Mouse (Mus musculus) hindlimb bud, embryonic 11.5 days (tissue): ENCODE results near the gene Cmss1.

ENCODE experiments used
- DNase-seq: peaks from one replicate; pipeline ENCODE4 v3.0.0-alpha.2; 2012; ENCODE audit warnings: low read depth, low spot score; ENCODE audit errors: extremely low spot score

Cmss1 gene

DNA sequence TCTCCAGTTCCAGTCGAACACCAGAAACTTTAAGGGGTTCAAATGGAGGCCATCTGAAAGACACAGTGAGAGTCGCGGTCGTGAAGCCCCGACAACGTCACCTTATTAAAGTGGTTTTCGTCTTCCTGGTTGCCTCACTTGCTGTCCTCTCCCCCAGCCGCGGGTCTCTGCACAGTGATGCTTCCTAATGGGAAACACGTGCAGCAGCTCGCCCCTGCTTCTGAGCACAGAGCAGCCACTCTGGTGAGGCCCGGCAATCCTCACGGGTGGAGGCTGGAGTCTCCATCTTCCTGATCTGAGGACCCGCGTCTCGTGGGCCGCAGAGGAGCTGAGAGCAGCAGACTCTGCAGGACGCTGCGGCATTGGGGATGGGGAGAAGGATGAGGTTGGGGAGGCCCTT is 302.9 kb downstream of the Cmss1 start:
- DNase-seq = no peak

DNA sequence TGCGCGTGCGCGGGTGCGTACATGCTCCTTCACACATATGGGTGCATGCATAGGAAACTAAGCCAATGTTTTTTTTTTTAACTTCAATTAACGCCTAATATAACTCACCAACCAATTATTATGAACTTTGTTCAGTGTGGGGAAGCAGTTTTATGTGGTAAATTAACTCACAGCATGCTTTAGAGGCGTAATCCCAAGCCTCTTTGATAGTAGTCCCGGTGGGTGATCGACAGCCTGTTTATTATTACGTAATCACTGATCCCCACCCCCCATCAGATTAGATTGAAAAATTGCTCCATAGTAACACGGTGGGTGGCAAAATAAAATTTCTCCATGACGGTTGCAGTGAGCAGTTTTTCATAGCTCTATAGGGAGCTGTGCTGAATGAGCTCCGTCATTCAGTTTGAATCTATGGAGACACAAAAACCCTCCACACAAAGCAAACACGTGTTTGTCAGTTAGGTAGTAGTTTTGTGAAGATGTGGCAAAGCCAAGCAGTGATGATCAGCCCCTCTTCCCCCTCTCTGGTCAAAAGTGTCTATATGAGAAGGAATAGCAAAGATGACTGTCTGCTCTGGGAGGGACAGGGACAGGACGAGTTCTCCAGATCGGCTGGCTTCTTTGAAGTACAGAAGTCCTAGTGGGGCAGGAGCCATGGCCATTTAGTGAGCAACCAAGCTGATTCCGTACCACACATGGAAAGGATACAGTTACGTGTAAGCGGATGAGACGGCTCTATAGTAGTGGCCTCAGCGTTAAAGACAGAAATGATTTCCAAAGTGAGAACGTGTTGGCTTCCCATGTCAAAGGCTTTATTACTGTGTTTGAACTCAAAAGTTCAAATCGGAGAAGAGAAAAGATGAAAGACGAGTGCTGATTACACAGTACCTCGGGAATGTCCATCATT is 303.6 kb downstream of the Cmss1 start:
- DNase-seq = no peak

GRCm38 (mm10) chr16:57301512-57302115 is 305.1 kb downstream of the Cmss1 start:
- no peak for DNase-seq

- no peak for DNase-seq
These were observed 311.3 kb downstream of the Cmss1 start for GRCm38 (mm10) chr16:57295216-57295934.

GRCm38 (mm10) chr16:57292765-57293164 is 313.9 kb downstream of the Cmss1 start, which contains the start of gene Tmem30c:
TSS of gene Tmem30c (minus strand) at chr16:57292865.
- no peak for DNase-seq

DNA sequence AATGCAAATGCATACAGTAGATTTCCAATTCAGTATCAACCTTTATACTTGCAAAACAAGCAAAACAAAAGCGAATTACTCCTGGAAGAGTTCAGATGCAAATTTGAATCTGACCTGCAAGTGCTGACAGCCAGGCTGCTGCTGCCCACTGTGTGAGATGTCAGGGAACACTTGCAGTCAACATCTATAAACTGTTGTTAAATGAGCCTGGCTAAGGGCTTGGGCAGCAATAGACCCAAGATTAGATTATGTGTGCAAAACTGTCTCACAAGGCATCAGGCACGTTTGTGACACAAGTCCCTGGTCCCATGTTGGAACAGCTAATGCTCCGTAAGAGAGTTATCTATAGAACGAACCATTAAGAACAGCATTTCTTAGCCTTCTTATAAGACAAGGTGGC is 314.4 kb downstream of the Cmss1 start:
- no peak for DNase-seq

- no peak for DNase-seq
These were observed 315.0 kb downstream of the Cmss1 start for GRCm38 (mm10) chr16:57291696-57292095.

GRCm38 (mm10) chr16:57281417-57281816 is 325.2 kb downstream of the Cmss1 start:
- DNase-seq = no peak

DNA sequence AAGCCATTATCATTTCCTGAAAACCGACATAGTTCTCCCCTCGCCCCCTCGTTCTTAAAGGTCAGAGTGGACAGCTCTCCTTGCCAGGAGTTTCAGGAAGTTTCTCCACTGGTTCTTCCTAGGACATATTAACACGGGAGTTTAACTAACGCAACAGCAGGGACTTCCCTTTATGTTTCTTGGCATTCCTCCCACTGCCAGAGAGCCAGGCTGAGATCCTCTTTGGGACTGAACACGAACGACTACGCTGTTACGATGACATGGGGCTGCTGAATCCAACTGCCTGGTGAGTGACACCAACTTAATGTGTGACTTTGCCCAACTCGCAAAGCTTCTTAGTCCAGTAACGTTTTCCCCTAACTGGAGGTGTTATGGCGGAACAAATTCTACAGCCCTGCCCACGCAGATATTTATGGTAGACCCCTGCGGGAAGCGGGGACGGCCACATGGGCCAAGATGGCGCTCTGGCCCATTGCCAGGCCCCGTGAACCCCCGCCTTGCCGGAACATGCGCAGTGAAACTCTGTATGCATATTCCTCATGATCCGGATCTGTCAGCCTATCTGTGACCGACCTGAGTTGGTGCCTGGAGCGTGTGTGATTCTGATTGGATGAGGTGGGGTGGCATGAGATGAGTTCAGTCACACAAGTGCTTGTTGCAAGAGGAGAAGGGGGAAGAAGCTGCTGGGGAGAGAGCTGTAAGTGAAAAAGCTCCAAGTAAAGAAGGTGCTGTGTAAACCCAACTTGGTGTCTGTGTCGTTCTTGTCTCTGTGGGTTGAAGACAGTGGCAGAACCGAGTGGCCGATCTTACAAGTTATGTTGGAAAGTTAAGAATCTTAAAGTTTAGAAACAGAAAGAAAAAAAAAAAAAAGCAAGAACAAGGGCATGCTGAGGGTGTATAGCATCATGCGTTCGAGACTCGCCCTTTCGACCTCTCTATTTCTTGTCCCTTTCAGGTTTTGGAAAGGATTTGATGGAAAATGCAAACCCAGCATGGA is 326.1 kb downstream of the Cmss1 start:
- no peak for DNase-seq

GRCm38 (mm10) chr16:57278976-57279626 is 327.6 kb downstream of the Cmss1 start:
- DNase-seq = no peak

DNA sequence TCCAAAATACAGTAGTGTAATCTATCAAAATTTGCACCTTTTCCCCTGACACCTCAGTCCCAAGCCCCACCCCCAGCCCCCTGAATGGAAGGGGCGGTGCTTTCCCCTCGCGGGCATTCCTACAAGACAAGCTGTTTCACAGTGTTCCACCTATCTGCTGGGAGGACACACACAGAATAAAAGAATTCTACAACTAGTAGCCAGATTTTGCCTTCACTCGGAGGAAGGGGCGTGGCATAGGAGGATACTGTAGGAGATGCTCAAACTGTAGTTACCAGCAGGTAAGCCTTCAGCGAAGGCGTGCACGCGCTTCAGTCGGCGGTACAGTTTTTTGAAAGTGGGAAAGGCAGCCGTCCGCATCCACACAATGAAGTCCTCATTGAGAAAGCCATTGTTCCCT is 336.9 kb downstream of the Cmss1 start:
- DNase-seq = no peak

DNA sequence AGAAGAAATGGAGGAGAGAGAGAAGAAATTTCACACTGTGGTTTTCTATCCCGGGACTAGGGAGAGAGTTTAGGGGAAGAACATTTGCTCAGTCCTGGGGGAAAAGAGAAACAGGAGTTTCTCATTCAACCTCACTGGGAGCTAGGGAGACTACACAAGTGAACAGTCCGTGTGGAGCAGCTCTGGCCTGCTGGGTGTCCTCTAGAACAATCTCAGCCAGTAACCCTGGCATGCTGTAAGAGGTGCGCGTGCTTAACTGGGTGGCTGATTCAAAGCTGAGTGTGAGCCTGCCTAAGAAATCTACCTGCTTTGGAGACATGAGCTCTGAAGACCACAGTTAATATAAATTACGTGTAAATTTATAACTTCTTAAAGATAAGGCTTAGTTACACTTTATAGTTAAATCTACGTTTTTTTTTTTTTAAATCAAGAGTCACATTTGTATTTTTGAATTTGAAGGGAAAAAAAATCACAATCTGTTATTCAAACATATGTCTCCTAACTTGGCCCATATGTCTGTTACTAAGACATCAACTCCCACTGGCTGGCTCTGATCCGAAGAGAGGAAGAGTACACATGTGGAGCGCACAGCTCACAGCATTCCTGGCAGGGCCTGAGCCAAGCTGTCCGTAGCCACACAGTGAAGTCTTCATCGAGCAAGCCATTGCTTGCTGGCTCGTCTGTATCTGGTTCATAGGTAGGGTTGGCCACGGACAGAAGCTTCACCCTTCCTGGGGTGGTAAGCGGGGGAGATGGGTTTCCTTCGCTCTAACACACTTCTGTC is 338.4 kb downstream of the Cmss1 start:
- DNase-seq = no peak

DNA sequence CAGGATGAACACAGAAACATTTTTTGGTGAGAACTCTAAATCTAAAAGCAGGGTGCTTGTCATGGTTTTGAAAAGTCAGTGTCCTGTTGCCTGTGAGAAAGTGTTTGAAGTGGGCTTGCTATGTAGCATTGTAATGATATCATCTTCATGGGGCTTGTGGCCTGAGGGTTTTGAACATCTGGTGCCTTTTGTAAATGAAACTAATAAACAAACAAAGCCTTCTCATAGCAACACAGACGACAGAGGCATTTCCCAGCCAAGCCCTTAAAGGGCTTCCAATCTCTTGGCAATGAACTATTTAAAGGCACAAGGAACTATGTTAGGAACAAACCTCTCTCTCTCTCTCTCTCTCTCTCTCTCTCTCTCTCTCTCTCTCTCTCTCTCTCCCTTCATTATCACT is 339.6 kb downstream of the Cmss1 start:
- DNase-seq = no peak

DNA sequence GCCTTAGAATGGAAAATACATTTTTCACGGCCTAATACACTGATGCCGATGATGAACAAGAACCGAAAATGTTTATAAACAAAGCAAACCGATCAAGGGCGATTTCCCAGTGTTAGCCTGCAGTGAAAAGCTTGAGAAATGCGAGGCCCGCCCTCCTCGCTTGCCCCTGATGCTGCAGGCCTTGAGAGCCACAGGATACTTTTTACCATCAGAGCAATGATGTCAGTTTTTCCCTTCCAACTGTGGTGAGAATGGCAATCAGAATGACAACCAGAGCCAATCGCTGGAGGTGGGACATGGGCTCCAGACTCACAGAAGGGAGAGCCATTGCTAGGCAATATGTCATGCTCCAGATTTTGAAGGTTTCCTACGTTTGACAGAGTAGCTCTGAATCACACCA is 346.5 kb downstream of the Cmss1 start:
- DNase-seq = no peak

GRCm38 (mm10) chr16:57259356-57260083 is 347.1 kb downstream of the Cmss1 start:
- DNase-seq = no peak
